Mouse (Mus musculus) kidney, embryonic 14.5 days (tissue): ENCODE data around the gene Cse1l. TPM values are rescaled to one million over a fixed set of nuclear protein-coding genes. Genes with fewer than 3 reads are reported as not detected.
A peak's percentile ranks its signal among the peaks of the same experiment; 100 is the strongest.

Source experiments
- ATAC-seq: fragments of 200-750 bp; cut with Nextera tagmentation; 2 replicates; pipeline ENCODE4 v1.8.0; 2017; ENCODE audit warnings: moderate number of reproducible peaks, mild to moderate bottlenecking, moderate TSS enrichment, moderate library complexity; ENCODE audit not compliant: low FRiP score, low TSS enrichment
- H3K27ac ChIP-seq: fragments of 300-500 bp; sonication (generic); 2 replicates; pipeline ENCODE4 v1.5.1; 2014; ENCODE audit warnings: low read depth, mild to moderate bottlenecking, low read length, moderate library complexity, mixed read lengths
- H3K27me3 ChIP-seq: fragments of 300-500 bp; sonication (generic); 2 replicates; pipeline ENCODE4 v1.6.1; 2014; ENCODE audit warnings: mild to moderate bottlenecking, low read length; ENCODE audit not compliant: control insufficient read depth, insufficient read depth
- H3K36me3 ChIP-seq: fragments of 300-500 bp; sonication (generic); 2 replicates; pipeline ENCODE4 v1.6.1; 2014; ENCODE audit warnings: low read length, mixed read lengths; ENCODE audit not compliant: control insufficient read depth, insufficient read depth
- H3K4me1 ChIP-seq: fragments of 300-500 bp; sonication (generic); 2 replicates; pipeline ENCODE4 v1.6.1; 2014; ENCODE audit warnings: low read length, mixed read lengths; ENCODE audit not compliant: control insufficient read depth, insufficient read depth
- H3K4me2 ChIP-seq: fragments of 300-500 bp; sonication (generic); replicated peaks from 2 replicates; pipeline ENCODE4 v1.6.1; 2014; ENCODE audit warnings: low read depth, mild to moderate bottlenecking, low read length
- H3K4me3 ChIP-seq: fragments of 300-500 bp; sonication (generic); 2 replicates; pipeline ENCODE4 v1.5.1; 2014; ENCODE audit warnings: mild to moderate bottlenecking, low read length
- H3K9ac ChIP-seq: fragments of 300-500 bp; sonication (generic); 2 replicates; pipeline ENCODE4 v1.6.1; 2014; ENCODE audit warnings: low read depth, mild to moderate bottlenecking, low read length, moderate library complexity
- H3K9me3 ChIP-seq: fragments of 300-500 bp; sonication (generic); 2 replicates; pipeline ENCODE4 v1.6.1; 2016; ENCODE audit warnings: low read length; ENCODE audit not compliant: control insufficient read depth
- WGBS: fragments of 180-500 bp; shearing (Covaris S2); extraction: QIAGEN DNeasy Blood & Tissue Kit; methylation state at CpG from one replicate; pipeline ENCODE4 v1.1.7; 2014; 5-methylcytosine and 5-hydroxymethylcytosine counted together
- polyA plus RNA-seq: library from polyadenylated mRNA; unstranded; fragments of >200 nt; fragmentation: Nextera tagmentation; extraction: Ambion mirVana; gene quantifications from 2 replicates; pipeline ENCODE4 v1.2.1, GENCODE M21; 2014

The Cse1l gene
- polyA plus RNA-seq, 1 experiment from 2014 or later = 187 TPM

- H3K27ac ChIP-seq = no peak overlapping the region
- no peak for ATAC-seq
- H3K4me1 ChIP-seq = no peaks in the 10 kb centered on the region
- 89% methylated on average over 10 of the region's 10 CpGs for WGBS
- no peaks in the 10 kb centered on the region for H3K27me3 ChIP-seq
- no peak overlapping the region for H3K9ac ChIP-seq
- H3K4me2 ChIP-seq = no peak overlapping the region
- H3K4me3 ChIP-seq = no peak overlapping the region
- H3K36me3 ChIP-seq = peaks cover 96% of the 10 kb centered on the region
- no peaks in the 10 kb centered on the region for H3K9me3 ChIP-seq
These were observed 43.1 kb downstream of the Cse1l start for GRCm38 (mm10) chr2:166948936-166949335.

DNA sequence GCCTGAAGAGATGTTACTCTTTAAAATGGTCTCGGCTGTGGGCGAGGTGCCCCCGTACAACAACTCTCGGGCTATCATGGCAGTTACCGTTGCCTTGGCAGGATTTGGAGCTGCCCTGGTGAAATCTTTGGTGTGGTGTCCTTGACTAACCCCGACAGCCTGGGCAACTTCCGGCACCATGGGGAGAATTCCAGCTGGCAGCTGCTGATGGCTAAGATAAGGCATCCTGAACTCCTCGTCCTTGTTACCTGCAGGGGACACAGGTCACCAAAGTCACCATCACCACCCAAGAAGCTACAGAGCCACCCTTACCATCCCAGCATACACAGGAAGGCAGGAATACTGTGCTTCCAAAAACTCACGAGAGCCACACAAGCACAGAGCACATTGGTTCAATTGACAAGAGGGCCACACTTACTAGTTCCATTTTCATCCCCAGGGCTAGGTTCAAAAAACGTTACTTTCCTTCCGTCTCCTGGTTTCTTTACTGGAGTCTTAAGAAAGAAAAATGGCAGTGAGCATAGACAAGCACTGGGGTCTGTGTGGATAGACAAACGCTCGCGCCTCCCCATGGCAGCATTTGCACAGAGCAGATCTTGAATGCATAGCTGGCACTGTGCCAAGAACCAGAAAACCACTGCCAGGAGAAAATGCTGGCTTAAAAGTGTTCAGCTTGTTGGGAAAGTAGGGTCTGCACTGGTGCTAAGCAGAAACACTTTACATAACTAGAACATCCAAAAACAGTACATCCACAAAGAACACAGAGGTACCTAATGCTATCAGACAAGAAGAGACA, 45.2 kb downstream of the Cse1l start:
- Histone ChIP-seq H3K4me3 (no peak overlapping the region), H3K27ac (no peak overlapping the region), H3K36me3 (peaks cover 97% of the 10 kb centered on the region), H3K4me1 (no peaks in the 10 kb centered on the region), H3K9ac (no peak overlapping the region), H3K9me3 (no peaks in the 10 kb centered on the region), H3K27me3 (no peaks in the 10 kb centered on the region), H3K4me2 (no peak overlapping the region)
- WGBS = 81% methylated on average over 14 of the region's 14 CpGs
- no peak for ATAC-seq

GRCm38 (mm10) chr2:166952151-166952550, 46.3 kb downstream of the Cse1l start:
- H3K4me1 ChIP-seq = no peaks in the 10 kb centered on the region
- H3K36me3 ChIP-seq = peaks cover 91% of the 10 kb centered on the region
- no peak overlapping the region for H3K27ac ChIP-seq
- WGBS = 83% methylated on average over 6 of the region's 6 CpGs
- no peaks in the 10 kb centered on the region for H3K27me3 ChIP-seq
- H3K9ac ChIP-seq = no peak overlapping the region
- H3K4me2 ChIP-seq = no peak overlapping the region
- no peak overlapping the region for H3K4me3 ChIP-seq
- ATAC-seq = no peak
- H3K9me3 ChIP-seq = no peaks in the 10 kb centered on the region

DNA sequence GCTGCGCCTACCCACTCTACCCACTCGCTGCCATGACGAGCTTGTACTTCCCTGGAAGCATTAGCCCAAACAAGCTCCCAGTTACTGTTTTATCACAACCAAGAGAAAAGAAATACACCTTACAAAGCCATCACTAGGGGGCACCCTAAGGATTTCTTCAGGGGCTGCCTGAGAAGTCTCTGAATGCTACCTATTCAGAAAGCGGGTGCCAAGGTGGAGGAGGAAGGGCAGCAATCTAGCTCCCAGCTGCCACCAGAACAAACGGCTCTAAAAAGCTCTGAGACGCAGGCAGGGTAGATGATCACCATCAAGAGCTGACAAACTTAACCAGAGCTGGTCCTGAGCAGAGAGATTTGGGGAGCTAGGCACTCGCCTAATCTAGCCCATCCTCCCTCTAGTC, 51.0 kb downstream of the Cse1l start:
- Histone ChIP-seq H3K4me3 (no peak overlapping the region), H3K4me1 (no peaks in the 10 kb centered on the region), H3K9ac (no peak overlapping the region), H3K27me3 (no peaks in the 10 kb centered on the region), H3K36me3 (peaks cover 77% of the 10 kb centered on the region), H3K4me2 (no peak overlapping the region), H3K9me3 (no peaks in the 10 kb centered on the region), H3K27ac (no peak overlapping the region)
- 52% methylated on average over 7 of the region's 7 CpGs for WGBS
- ATAC-seq = no peak

DNA sequence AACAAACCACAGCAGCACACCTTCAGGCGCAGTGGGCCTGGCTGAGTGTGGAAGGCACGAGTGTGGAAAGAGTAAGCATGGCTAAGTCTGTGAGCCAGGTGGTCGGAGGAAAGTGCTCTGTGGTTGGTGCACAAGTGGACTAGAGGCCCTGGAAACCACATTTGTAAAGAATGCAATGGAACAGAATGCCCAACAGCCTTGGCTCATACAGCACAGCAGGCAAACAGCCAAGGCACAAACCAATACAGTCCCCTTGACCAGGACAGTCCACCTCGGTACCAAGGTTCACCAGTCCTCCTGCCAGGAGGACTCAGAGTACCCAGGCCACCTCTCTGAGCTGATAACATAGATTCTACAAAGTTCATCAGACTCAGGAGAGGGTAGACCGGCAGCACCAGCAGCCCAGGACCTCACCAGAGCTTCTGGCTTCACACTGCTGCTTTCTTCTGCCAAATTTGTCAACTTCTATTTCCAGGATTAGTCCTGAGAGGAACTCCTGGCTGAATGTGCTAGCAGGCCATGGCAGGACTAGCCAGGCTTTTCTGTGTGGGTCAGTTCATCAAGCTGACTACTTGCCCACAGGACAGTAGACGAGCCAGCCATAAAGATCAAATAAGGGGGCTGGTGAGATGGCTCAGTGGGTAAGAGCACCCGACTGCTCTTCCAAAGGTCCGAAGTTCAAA, 54.9 kb downstream of the Cse1l start:
- H3K4me2 ChIP-seq = no peak overlapping the region
- H3K9me3 ChIP-seq = no peaks in the 10 kb centered on the region
- no peak overlapping the region for H3K9ac ChIP-seq
- H3K4me1 ChIP-seq = 0 out of 2 replicates have a peak, but pooled peaks cover 10% of the 10 kb centered on the region
- H3K27me3 ChIP-seq = no peaks in the 10 kb centered on the region
- ATAC-seq = no peak
- 88% methylated on average over 7 of the region's 8 CpGs for WGBS
- H3K36me3 ChIP-seq = peaks cover 48% of the 10 kb centered on the region
- H3K4me3 ChIP-seq = no peak overlapping the region
- H3K27ac ChIP-seq = no peak overlapping the region

- 21% methylated on average over 8 of the region's 8 CpGs for WGBS
- Histone ChIP-seq H3K4me2 (no peak overlapping the region), H3K9me3 (no peaks in the 10 kb centered on the region), H3K27ac (0 out of 2 replicates have a peak overlapping the region, but pooled peaks have one; percentile 6), H3K9ac (no peak overlapping the region), H3K4me3 (no peak overlapping the region), H3K36me3 (peaks cover 34% of the 10 kb centered on the region; the same call in 1 of the 2 replicates), H3K4me1 (0 out of 2 replicates have a peak, but pooled peaks cover 10% of the 10 kb centered on the region), H3K27me3 (no peaks in the 10 kb centered on the region)
- ATAC-seq = peak; percentile 79
These were observed 57.4 kb downstream of the Cse1l start for GRCm38 (mm10) chr2:166963257-166963656.

DNA sequence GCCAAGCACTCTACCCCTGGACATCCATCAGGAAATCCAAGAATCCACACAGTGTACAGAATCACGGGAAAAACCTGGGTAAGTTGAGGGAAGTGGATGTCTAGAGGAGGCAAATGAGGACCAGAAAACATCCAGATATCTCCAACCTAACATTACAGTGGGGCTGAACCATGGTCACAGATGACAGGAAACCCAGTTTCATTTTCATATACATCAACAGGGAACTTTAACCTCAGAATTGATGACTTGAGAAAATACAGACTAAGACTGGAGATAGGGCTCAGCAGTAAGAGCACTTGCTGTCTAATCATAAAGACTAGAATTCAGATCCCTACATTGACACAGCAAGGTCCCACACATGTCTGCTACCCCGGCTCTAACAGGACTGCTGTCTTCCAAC, 58.9 kb downstream of the Cse1l start:
- 76% methylated on average over 2 of the region's 2 CpGs for WGBS
- H3K9me3 ChIP-seq = no peaks in the 10 kb centered on the region
- no peak overlapping the region for H3K27ac ChIP-seq
- ATAC-seq = no peak
- H3K4me2 ChIP-seq = no peak overlapping the region
- peaks cover 19% of the 10 kb centered on the region; the same call in 1 of the 2 replicates for H3K36me3 ChIP-seq
- 0 out of 2 replicates have a peak, but pooled peaks cover 10% of the 10 kb centered on the region for H3K4me1 ChIP-seq
- no peaks in the 10 kb centered on the region for H3K27me3 ChIP-seq
- no peak overlapping the region for H3K9ac ChIP-seq
- no peak overlapping the region for H3K4me3 ChIP-seq

DNA sequence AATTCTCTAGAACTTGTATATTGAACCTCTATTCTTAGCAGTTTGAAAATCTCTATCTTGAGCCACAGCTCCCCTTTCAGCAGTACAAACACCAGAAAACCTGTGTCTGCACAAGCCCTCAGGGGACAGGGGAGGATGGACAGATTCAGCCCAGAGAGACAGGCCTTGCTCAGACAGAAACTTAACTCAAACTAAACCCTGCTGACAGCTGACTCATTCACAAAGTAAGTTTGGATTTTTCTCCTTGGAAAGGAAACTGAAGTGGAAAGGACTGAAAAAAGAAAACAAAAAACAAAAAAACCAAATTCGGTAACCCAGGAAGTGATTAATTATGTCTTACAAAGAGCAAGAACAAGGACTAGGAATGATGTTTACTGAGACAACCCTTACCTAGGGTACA, 67.3 kb downstream of the Cse1l start:
- WGBS = 54% methylated on average over 1 of the region's 1 CpGs
- Histone ChIP-seq H3K4me2 (no peak overlapping the region), H3K36me3 (no peaks in the 10 kb centered on the region), H3K27me3 (no peaks in the 10 kb centered on the region), H3K4me1 (no peaks in the 10 kb centered on the region), H3K27ac (no peak overlapping the region), H3K9ac (no peak overlapping the region), H3K9me3 (no peaks in the 10 kb centered on the region), H3K4me3 (no peak overlapping the region)
- ATAC-seq = no peak
